Mouse (Mus musculus): ENCODE results near the gene Plekhj1.

The Plekhj1 gene

GRCm38 (mm10) chr10:80748609-80749008, 49.8 kb downstream of the Plekhj1 start:
- no peak for DNase-seq (ENCODE audit: low spot score)

DNA sequence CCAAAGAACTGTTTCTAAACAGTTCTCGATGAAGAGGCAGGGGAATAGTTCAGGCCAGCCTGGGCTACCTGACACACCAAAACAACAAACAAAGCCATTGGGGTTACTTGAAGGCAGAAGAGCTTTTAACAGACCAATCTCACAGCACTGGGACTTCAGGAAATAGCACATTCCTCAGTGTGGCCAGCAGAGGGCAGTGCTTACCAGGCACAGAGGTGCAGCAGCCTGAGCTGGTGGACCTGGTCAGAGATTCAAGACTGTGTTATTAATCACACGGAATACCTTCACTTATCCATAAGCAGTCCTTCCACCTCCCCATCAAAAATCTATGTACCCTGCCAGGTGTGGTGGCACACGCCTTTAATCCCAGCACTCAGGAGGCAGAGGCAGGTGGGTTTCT, 51.0 kb downstream of the Plekhj1 start:
- peak; percentile 57 for DNase-seq (ENCODE audit: low spot score)
